Mouse (Mus musculus) small intestine, adult 2 months (tissue): ENCODE data around the gene Tmem132d.

ENCODE experiments used
- CTCF ChIP-seq: fragments of 200-500 bp; IDR thresholded peaks from 2 replicates; pipeline ENCODE4 v1.5.1; 2012; ENCODE audit warnings: low read depth, mild to moderate bottlenecking, control low read depth, inconsistent platforms, low read length, moderate library complexity, mixed read lengths; ENCODE audit not compliant: insufficient replicate concordance, insufficient read length; ENCODE audit errors: extremely low read depth
- POLR2A ChIP-seq: fragments of 200-500 bp; IDR thresholded peaks from 2 replicates; pipeline ENCODE4 v1.6.1; 2012; ENCODE audit warnings: low read depth, mild to moderate bottlenecking, control low read depth, inconsistent platforms, low read length, moderate library complexity

GRCm38 (mm10) chr5:128191710-128192109 is 241.2 kb downstream of the Tmem132d start:
- TF ChIP-seq CTCF (no peak), POLR2A (no peak)
